Mouse (Mus musculus): ENCODE results near the gene Olfr1153. TPM values are rescaled to one million over a fixed set of nuclear protein-coding genes. Genes with fewer than 3 reads are reported as not detected.

Olfr1153 gene
- total RNA-seq (2021) = not detected in 2 replicates
- long read RNA-seq, experiment 1 = 0 reads
- long read RNA-seq, experiment 2 = 0 reads

GRCm38 (mm10) chr2:87894662-87895061 lies at the start of gene Olfr1153:
Gene Olfr1153 (plus strand): TSS chr2:87894962.
- no peak for DNase-seq

- DNase-seq = no peak
Observed at GRCm38 (mm10) chr2:87855562-87855961, 39.2 kb upstream of the Olfr1153 start, which contains the start of gene Olfr1151. Gene Olfr1151 (plus strand): TSS chr2:87855862.

- DNase-seq = no peak
Observed at GRCm38 (mm10) chr2:87866192-87866591, 28.6 kb upstream of the Olfr1153 start, which contains the start of gene Olfr1152. Gene Olfr1152 (plus strand): TSS chr2:87866492.

GRCm38 (mm10) chr2:87905066-87905465 lies 10.3 kb downstream of the Olfr1153 start, which contains the start of gene Olfr1154:
Gene Olfr1154 (minus strand): TSS chr2:87905166.
- DNase-seq = no peak

GRCm38 (mm10) chr2:87945037-87945436 lies 50.3 kb downstream of the Olfr1153 start, which contains the start of gene Olfr1155:
Gene Olfr1155 (minus strand): TSS chr2:87945137.
- no peak for DNase-seq

Other genes with a start within 250 kb of the Olfr1153 start
- gene Olfr1133, start 247.6 kb upstream of the Olfr1153 start, total RNA-seq (2021) = not detected in 2 replicates
- gene Olfr1134, start 236.5 kb upstream of the Olfr1153 start, total RNA-seq (2021) = not detected in 2 replicates
- gene Olfr1135, start 221.3 kb upstream of the Olfr1153 start, total RNA-seq (2021) = not detected in 2 replicates
- gene Olfr1136, start 201.0 kb upstream of the Olfr1153 start, total RNA-seq (2021) = not detected in 2 replicates
- not detected in 2 replicates for gene Olfr1137, start 181.8 kb upstream of the Olfr1153 start, total RNA-seq (2021)
- not detected in 2 replicates for gene Olfr1138, start 155.0 kb upstream of the Olfr1153 start, total RNA-seq (2021)
- not detected in 2 replicates for gene Olfr1140, start 151.2 kb upstream of the Olfr1153 start, total RNA-seq (2021)
- not detected in 2 replicates for gene Olfr1141, start 141.0 kb upstream of the Olfr1153 start, total RNA-seq (2021)
- gene Olfr152, start 115.5 kb upstream of the Olfr1153 start, total RNA-seq (2021) = not detected in 2 replicates
- gene Olfr1143, start 94.4 kb upstream of the Olfr1153 start, total RNA-seq (2021) = not detected in 2 replicates
- gene Olfr1145, start 85.1 kb upstream of the Olfr1153 start, total RNA-seq (2021) = not detected in 2 replicates
- not detected in 2 replicates for gene Olfr1148, start 64.4 kb upstream of the Olfr1153 start, total RNA-seq (2021)
- gene Olfr1150-ps1, start 51.0 kb upstream of the Olfr1153 start, total RNA-seq (2021) = not detected in 2 replicates
- gene Olfr1151, start 39.1 kb upstream of the Olfr1153 start, total RNA-seq (2021) = not detected in 2 replicates
- not detected in 2 replicates for gene Olfr1152, start 28.5 kb upstream of the Olfr1153 start, total RNA-seq (2021)
- not detected in 2 replicates for gene Olfr1154, start 10.2 kb downstream of the Olfr1153 start, total RNA-seq (2021)
- gene Olfr1155, start 50.2 kb downstream of the Olfr1153 start, total RNA-seq (2021) = not detected in 2 replicates
- gene Olfr1156, start 58.1 kb downstream of the Olfr1153 start, total RNA-seq (2021) = not detected in 2 replicates
- not detected in 2 replicates for gene Olfr1157, start 73.3 kb downstream of the Olfr1153 start, total RNA-seq (2021)
- not detected in 2 replicates for gene Olfr74, start 79.7 kb downstream of the Olfr1153 start, total RNA-seq (2021)
- not detected in 2 replicates for gene Olfr1158, start 95.2 kb downstream of the Olfr1153 start, total RNA-seq (2021)
- gene Olfr1160, start 113.3 kb downstream of the Olfr1153 start, total RNA-seq (2021) = not detected in 2 replicates
- gene Olfr1161, start 127.8 kb downstream of the Olfr1153 start, total RNA-seq (2021) = not detected in 2 replicates
- not detected in 2 replicates for gene Olfr73, start 142.7 kb downstream of the Olfr1153 start, total RNA-seq (2021)
- not detected in 2 replicates for gene Olfr1162, start 156.2 kb downstream of the Olfr1153 start, total RNA-seq (2021)
- not detected in 2 replicates for gene Olfr1163, start 176.9 kb downstream of the Olfr1153 start, total RNA-seq (2021)
- gene Olfr1164, start 199.0 kb downstream of the Olfr1153 start, total RNA-seq (2021) = not detected in 2 replicates
- not detected in 2 replicates for gene Olfr1166, start 233.3 kb downstream of the Olfr1153 start, total RNA-seq (2021)

All from adrenal gland, postnatal 14 days (tissue).